Mouse (Mus musculus): Measurements from ENCODE around the gene Vsx2. TPM values are rescaled to one million over a fixed set of nuclear protein-coding genes. Genes with fewer than 3 reads are reported as not detected.
A peak's percentile ranks its signal among the peaks of the same experiment; 100 is the strongest.

The Vsx2 gene
- total and polyA plus RNA-seq, 3 experiments: not detected

GRCm38 (mm10) chr12:84572341-84572720 lies 2.8 kb downstream of the Vsx2 start:
- no peak for DNase-seq (ENCODE audit: extremely low read depth)
- no peak for TF ChIP-seq ZC3H11A (IDR thresholded peaks at IDR 0.05; ENCODE audit: low read depth, low read length)
- no peak for TF ChIP-seq POLR2A (IDR thresholded peaks at IDR 0.05; ENCODE audit: low read depth, low read length)
- TF ChIP-seq CHD2 (IDR thresholded peaks at IDR 0.05; ENCODE audit: low read length): no peak
- TF ChIP-seq MAFK (IDR thresholded peaks at IDR 0.05; ENCODE audit: insufficient replicate concordance, low read length): no peak
- TF ChIP-seq CTCF (conservative IDR thresholded peaks at IDR 0.05 in 1 of 2, IDR thresholded peaks at IDR 0.05 in 1 of 2; ENCODE audit: low read depth in 2 of 2, low read length in 2 of 2): no peak
- TF ChIP-seq HCFC1 (IDR thresholded peaks at IDR 0.05; ENCODE audit: low read depth, low read length): no peak
- no peak for TF ChIP-seq RAD21 (IDR thresholded peaks at IDR 0.05; ENCODE audit: low read depth, low read length)
- no peak for TF ChIP-seq NRF1 (IDR thresholded peaks at IDR 0.05; ENCODE audit: low read depth, low read length)
- TF ChIP-seq RCOR1 (conservative IDR thresholded peaks at IDR 0.05; ENCODE audit: low read depth, low read length): no peak
- TF ChIP-seq ZNF384 (IDR thresholded peaks at IDR 0.05; ENCODE audit: low read depth, low read length): no peak
- dilution Hi-C loops (cut with MboI; ENCODE audit: extremely low pct_ligation_motif_present, extremely low pct_unique_long_range_greater_than_20kb, low sequenced_read_pairs): no loop called here
- H3K4me1 ChIP-seq (ENCODE audit: control insufficient read depth in 1 of 2, insufficient read depth in 2 of 2): no peaks in the 10 kb centered on the region
- in situ Hi-C loops (cut with MboI; ENCODE audit: low pct_ligation_motif_present, low pct_unique_long_range_greater_than_20kb, low sequenced_read_pairs): no loop called here
- H3K4me2 ChIP-seq (ENCODE audit: insufficient read depth, low read depth, poor library complexity, severe bottlenecking): no peak overlapping the region
- no peaks in the 10 kb centered on the region for H3K79me2 ChIP-seq (replicated peaks; ENCODE audit: control insufficient read depth, extremely low read depth, insufficient read depth, poor library complexity, severe bottlenecking)
- H3K9ac ChIP-seq (ENCODE audit: insufficient read depth, low read depth): no peak overlapping the region
- no peak overlapping the region for H3K4me3 ChIP-seq (replicated peaks in 1 of 3; ENCODE audit: low read depth in 2 of 3, low read length in 2 of 3, poor library complexity in 1 of 3)
- peaks cover 57% of the 10 kb centered on the region for H3K27me3 ChIP-seq (replicated peaks)
- peaks cover 2% of the 10 kb centered on the region for H3K9me3 ChIP-seq (replicated peaks; ENCODE audit: low read length)
- no peak overlapping the region for H3K27ac ChIP-seq (ENCODE audit: insufficient read depth, low read depth)
- H3K36me3 ChIP-seq (replicated peaks in 1 of 2; ENCODE audit: control insufficient read depth in 1 of 2, insufficient read depth in 1 of 2, low read length in 1 of 2): no peaks in the 10 kb centered on the region

GRCm38 (mm10) chr12:84573094-84573493 lies 3.5 kb downstream of the Vsx2 start:
- no peaks in the 10 kb centered on the region for H3K4me1 ChIP-seq (ENCODE audit: control insufficient read depth in 1 of 2, insufficient read depth in 2 of 2)
- dilution Hi-C loops (cut with MboI; ENCODE audit: extremely low pct_ligation_motif_present, extremely low pct_unique_long_range_greater_than_20kb, low sequenced_read_pairs): no loop called here

GRCm38 (mm10) chr12:84577768-84578439 lies 8.3 kb downstream of the Vsx2 start:
- H3K4me3 ChIP-seq (replicated peaks in 1 of 3; ENCODE audit: low read depth in 2 of 3, low read length in 2 of 3, poor library complexity in 1 of 3): no peak overlapping the region
- H3K27ac ChIP-seq (ENCODE audit: insufficient read depth, low read depth): no peak overlapping the region
- peak; percentile 27 for DNase-seq (ENCODE audit: extremely low read depth)
- H3K36me3 ChIP-seq (replicated peaks in 1 of 2; ENCODE audit: control insufficient read depth in 1 of 2, insufficient read depth in 1 of 2, low read length in 1 of 2): no peaks in the 10 kb centered on the region
- no peak overlapping the region for H3K4me2 ChIP-seq (ENCODE audit: insufficient read depth, low read depth, poor library complexity, severe bottlenecking)
- TF ChIP-seq MXI1 (IDR thresholded peaks at IDR 0.05; ENCODE audit: low read depth, low read length) (no peak), RCOR1 (conservative IDR thresholded peaks at IDR 0.05; ENCODE audit: low read depth, low read length) (no peak), MEF2A (IDR thresholded peaks at IDR 0.05; ENCODE audit: borderline replicate concordance, low read depth, low read length) (no peak), ELF1 (IDR thresholded peaks at IDR 0.05; ENCODE audit: low read depth, low read length) (no peak), JUND (conservative IDR thresholded peaks at IDR 0.05; ENCODE audit: low read depth, low read length) (no peak), E2F4 (IDR thresholded peaks at IDR 0.05; ENCODE audit: insufficient replicate concordance, low read depth, low read length) (no peak), RAD21 (IDR thresholded peaks at IDR 0.05; ENCODE audit: low read depth, low read length) (peak; percentile 37), USF1 (IDR thresholded peaks at IDR 0.05; ENCODE audit: low read depth, low read length) (no peak), TBP (conservative IDR thresholded peaks at IDR 0.05; ENCODE audit: low read depth, low read length) (no peak), CTCF (conservative IDR thresholded peaks at IDR 0.05 in 1 of 2, IDR thresholded peaks at IDR 0.05 in 1 of 2; ENCODE audit: low read depth in 2 of 2, low read length in 2 of 2) (peak; percentile 18 to 54; a peak in 2 of 4 replicates), ZKSCAN1 (IDR thresholded peaks at IDR 0.05; ENCODE audit: borderline replicate concordance, low read depth, low read length) (no peak), ETS1 (conservative IDR thresholded peaks at IDR 0.05; ENCODE audit: low read depth, low read length) (no peak), POLR2AphosphoS2 (IDR thresholded peaks at IDR 0.05; ENCODE audit: low read depth, low read length) (no peak), HCFC1 (IDR thresholded peaks at IDR 0.05; ENCODE audit: low read depth, low read length) (no peak)
- H3K27me3 ChIP-seq (replicated peaks): peaks cover 20% of the 10 kb centered on the region
- H3K9me3 ChIP-seq (replicated peaks; ENCODE audit: low read length): peaks cover 2% of the 10 kb centered on the region
- H3K9ac ChIP-seq (ENCODE audit: insufficient read depth, low read depth): no peak overlapping the region
- H3K4me1 ChIP-seq (ENCODE audit: control insufficient read depth in 1 of 2, insufficient read depth in 2 of 2): no peaks in the 10 kb centered on the region
- in situ Hi-C loops (cut with MboI; ENCODE audit: low pct_ligation_motif_present, low pct_unique_long_range_greater_than_20kb, low sequenced_read_pairs): no loop called here
- dilution Hi-C loops (cut with MboI; ENCODE audit: extremely low pct_ligation_motif_present, extremely low pct_unique_long_range_greater_than_20kb, low sequenced_read_pairs): no loop called here
- H3K79me2 ChIP-seq (replicated peaks; ENCODE audit: control insufficient read depth, extremely low read depth, insufficient read depth, poor library complexity, severe bottlenecking): no peaks in the 10 kb centered on the region

More at GRCm38 (mm10) chr12:84573094-84573493, 3.5 kb downstream of the Vsx2 start:
- TF ChIP-seq ZNF384 (IDR thresholded peaks at IDR 0.05; ENCODE audit: low read depth, low read length): no peak
- TF ChIP-seq MAFK (IDR thresholded peaks at IDR 0.05; ENCODE audit: insufficient replicate concordance, low read length): no peak
- no peak for TF ChIP-seq JUND (conservative IDR thresholded peaks at IDR 0.05; ENCODE audit: low read depth, low read length)
- Histone ChIP-seq H3K27me3 (replicated peaks) (peaks cover 51% of the 10 kb centered on the region), H3K27ac (ENCODE audit: insufficient read depth, low read depth) (no peak overlapping the region), H3K4me2 (ENCODE audit: insufficient read depth, low read depth, poor library complexity, severe bottlenecking) (no peak overlapping the region), H3K79me2 (replicated peaks; ENCODE audit: control insufficient read depth, extremely low read depth, insufficient read depth, poor library complexity, severe bottlenecking) (no peaks in the 10 kb centered on the region), H3K9ac (ENCODE audit: insufficient read depth, low read depth) (no peak overlapping the region), H3K36me3 (replicated peaks in 1 of 2; ENCODE audit: control insufficient read depth in 1 of 2, insufficient read depth in 1 of 2, low read length in 1 of 2) (no peaks in the 10 kb centered on the region), H3K4me3 (replicated peaks in 1 of 3; ENCODE audit: low read depth in 2 of 3, low read length in 2 of 3, poor library complexity in 1 of 3) (no peak overlapping the region), H3K9me3 (replicated peaks; ENCODE audit: low read length) (peaks cover 2% of the 10 kb centered on the region)
- DNase-seq (ENCODE audit: extremely low read depth): no peak
- in situ Hi-C loops (cut with MboI; ENCODE audit: low pct_ligation_motif_present, low pct_unique_long_range_greater_than_20kb, low sequenced_read_pairs): no loop called here
